Mouse (Mus musculus) hindbrain, postnatal 0 days (tissue): ENCODE measurements at regions not wholly inside any gene's neighbourhood (a gene's known extent, or its start where the extent isn't known, plus 50 kb on each side); places are given as distances from the start of the nearest gene placed in this dataset.
A peak's percentile ranks its signal among the peaks of the same experiment; 100 is the strongest.

Experiments used
- ATAC-seq: fragments of 200-750 bp; cut with Nextera tagmentation; 2 replicates; pipeline ENCODE4 v1.8.0; 2017; ENCODE audit warnings: mild to moderate bottlenecking, moderate TSS enrichment, moderate library complexity
- DNase-seq: peaks from one replicate; pipeline ENCODE4 v3.0.0-alpha.2; 2015; ENCODE audit warnings: low spot score
- H3K27ac ChIP-seq: fragments of 300-500 bp; sonication (generic); 2 replicates; pipeline ENCODE4 v1.5.1; 2014; ENCODE audit warnings: mild to moderate bottlenecking
- H3K27me3 ChIP-seq: fragments of 300-500 bp; sonication (generic); 2 replicates; pipeline ENCODE4 v1.6.1; 2014; ENCODE audit warnings: low read length, mixed read lengths; ENCODE audit not compliant: insufficient read depth
- H3K36me3 ChIP-seq: fragments of 300-500 bp; sonication (generic); 2 replicates; pipeline ENCODE4 v1.6.1; 2014; ENCODE audit warnings: low read length, mixed read lengths; ENCODE audit not compliant: insufficient read depth
- H3K4me1 ChIP-seq: fragments of 300-500 bp; sonication (generic); 2 replicates; pipeline ENCODE4 v1.6.1; 2014; ENCODE audit warnings: antibody characterized with exemption, low read length, mixed read lengths; ENCODE audit not compliant: insufficient read depth
- H3K4me2 ChIP-seq: fragments of 300-500 bp; sonication (generic); 2 replicates; pipeline ENCODE4 v1.6.1; 2014; ENCODE audit warnings: low read depth, mild to moderate bottlenecking, low read length, moderate library complexity, mixed read lengths
- H3K4me3 ChIP-seq: fragments of 300-500 bp; sonication (generic); 2 replicates; pipeline ENCODE4 v1.5.1; 2014; ENCODE audit warnings: low read length
- H3K9ac ChIP-seq: fragments of 300-500 bp; sonication (generic); replicated peaks from 2 replicates; pipeline ENCODE4 v1.6.1; 2014; ENCODE audit warnings: mild to moderate bottlenecking, low read length, moderate library complexity, mixed read lengths
- H3K9me3 ChIP-seq: fragments of 300-500 bp; sonication (generic); 2 replicates; pipeline ENCODE4 v1.6.1; 2016; ENCODE audit warnings: low read length, mixed read lengths
- CTCF ChIP-seq: IDR thresholded peaks from 2 replicates; pipeline ENCODE4 v1.5.1; 2016; ENCODE audit warnings: antibody characterized with exemption, control low read depth, low read depth
- WGBS: fragments of 180-500 bp; shearing (Covaris S2); extraction: QIAGEN DNeasy Blood & Tissue Kit; methylation state at CpG from one replicate; pipeline ENCODE4 v1.1.7; 2014; 5-methylcytosine and 5-hydroxymethylcytosine counted together

DNA sequence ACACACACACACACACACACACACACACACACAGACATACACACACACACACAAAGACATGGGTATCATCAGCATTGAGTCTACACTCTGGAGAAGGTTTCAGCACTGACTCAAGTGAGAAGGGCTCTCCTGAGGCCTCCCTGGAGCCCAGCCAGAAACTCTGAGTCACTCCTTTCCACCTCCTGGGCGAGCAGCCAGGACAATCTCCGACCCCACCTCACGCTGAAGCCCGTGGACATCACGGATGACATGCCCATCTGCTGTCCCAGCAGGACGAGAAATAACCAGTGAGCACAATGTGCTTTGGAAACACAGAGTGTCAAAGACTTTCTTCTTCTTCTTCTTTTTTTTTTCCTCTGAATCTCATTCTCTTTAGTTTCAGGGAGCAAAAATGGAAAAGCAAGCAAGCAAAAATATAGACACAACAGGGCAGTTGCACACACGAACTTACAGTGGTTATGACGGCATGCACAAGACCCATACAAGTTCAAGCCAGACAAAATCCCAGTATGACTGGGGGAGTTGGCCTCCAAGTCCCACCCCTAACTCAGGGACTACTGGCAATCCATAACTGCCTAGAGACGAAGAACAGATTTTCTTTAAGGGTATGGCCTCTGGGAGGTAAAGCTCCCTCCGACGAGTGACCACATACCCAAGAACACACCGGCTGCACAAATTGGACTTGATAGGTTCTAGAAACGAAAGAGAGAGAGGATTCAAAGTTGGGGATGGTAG is 65.2 kb upstream of the Nr4a3 start:
- Histone ChIP-seq H3K4me2 (no peak overlapping the region), H3K4me3 (no peak overlapping the region), H3K9me3 (no peaks in the 10 kb centered on the region), H3K27me3 (no peaks in the 10 kb centered on the region), H3K36me3 (no peaks in the 10 kb centered on the region), H3K9ac (no peak overlapping the region), H3K4me1 (no peaks in the 10 kb centered on the region), H3K27ac (no peak overlapping the region)
- no peak for TF ChIP-seq CTCF
- peak; percentile 90 for DNase-seq
- 47% methylated on average over 13 of the region's 13 CpGs for WGBS
- ATAC-seq, result peak; percentile 64
